Mouse (Mus musculus): Measurements from ENCODE around the gene Chmp6. TPM values are rescaled to one million over a fixed set of nuclear protein-coding genes. Genes with fewer than 3 reads are reported as not detected.

The Chmp6 gene
- total RNA-seq, 1 experiment from 2014 or later, result 47.7 TPM

GRCm38 (mm10) chr11:119967892-119968291 lies 54.7 kb downstream of the Chmp6 start:
- no peak for ATAC-seq (replicated peaks in 1 of 2; ENCODE audit: insufficient read depth in 1 of 2, low FRiP score in 2 of 2, low TSS enrichment in 1 of 2, low read depth in 1 of 2, poor library complexity in 2 of 2, severe bottlenecking in 2 of 2)

Other genes starting within 250 kb of the Chmp6 start
- gene Baiap2, start 29.3 kb downstream of the Chmp6 start, total RNA-seq (2017), result 10.6 and 19.9 TPM in 2 replicates
- 0.40 and 1.6 TPM in 2 replicates for gene Aatk, start 133.7 kb downstream of the Chmp6 start, total RNA-seq (2017)
- gene Cep131, start 173.4 kb downstream of the Chmp6 start, total RNA-seq (2017), result 22.5 and 25.5 TPM in 2 replicates
- gene Tepsin, start 185.3 kb downstream of the Chmp6 start, total RNA-seq (2017), result 8.4 and 9.6 TPM in 2 replicates
- 13.4 and 17.9 TPM in 2 replicates for gene Ndufaf8, start 185.5 kb downstream of the Chmp6 start, total RNA-seq (2017)
- 39.1 and 44.8 TPM in 2 replicates for gene Slc38a10, start 237.9 kb downstream of the Chmp6 start, total RNA-seq (2017)

All from hematopoietic stem cell, adult 5-6 weeks (primary cell).